Mouse (Mus musculus): Measurements from ENCODE around the gene Foxo1.

Foxo1 gene

DNA sequence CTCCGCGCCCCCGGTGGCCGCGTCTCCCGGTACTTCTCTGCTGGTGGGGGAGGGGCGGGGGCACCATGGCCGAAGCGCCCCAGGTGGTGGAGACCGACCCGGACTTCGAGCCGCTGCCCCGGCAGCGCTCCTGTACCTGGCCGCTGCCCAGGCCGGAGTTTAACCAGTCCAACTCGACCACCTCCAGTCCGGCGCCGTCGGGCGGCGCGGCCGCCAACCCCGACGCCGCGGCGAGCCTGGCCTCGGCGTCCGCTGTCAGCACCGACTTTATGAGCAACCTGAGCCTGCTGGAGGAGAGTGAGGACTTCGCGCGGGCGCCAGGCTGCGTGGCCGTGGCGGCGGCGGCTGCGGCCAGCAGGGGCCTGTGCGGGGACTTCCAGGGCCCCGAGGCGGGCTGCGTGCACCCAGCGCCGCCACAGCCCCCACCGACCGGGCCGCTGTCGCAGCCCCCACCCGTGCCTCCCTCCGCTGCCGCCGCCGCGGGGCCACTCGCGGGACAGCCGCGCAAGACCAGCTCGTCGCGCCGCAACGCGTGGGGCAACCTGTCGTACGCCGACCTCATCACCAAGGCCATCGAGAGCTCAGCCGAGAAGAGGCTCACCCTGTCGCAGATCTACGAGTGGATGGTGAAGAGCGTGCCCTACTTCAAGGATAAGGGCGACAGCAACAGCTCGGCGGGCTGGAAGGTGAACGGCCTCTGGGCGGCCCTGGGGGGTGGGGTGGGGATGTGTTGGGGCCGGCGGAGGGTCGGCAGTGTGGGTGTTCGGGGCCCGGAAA is 789 bp downstream of the Foxo1 start:
- DNase-seq (ENCODE audit: low spot score): no peak

DNA sequence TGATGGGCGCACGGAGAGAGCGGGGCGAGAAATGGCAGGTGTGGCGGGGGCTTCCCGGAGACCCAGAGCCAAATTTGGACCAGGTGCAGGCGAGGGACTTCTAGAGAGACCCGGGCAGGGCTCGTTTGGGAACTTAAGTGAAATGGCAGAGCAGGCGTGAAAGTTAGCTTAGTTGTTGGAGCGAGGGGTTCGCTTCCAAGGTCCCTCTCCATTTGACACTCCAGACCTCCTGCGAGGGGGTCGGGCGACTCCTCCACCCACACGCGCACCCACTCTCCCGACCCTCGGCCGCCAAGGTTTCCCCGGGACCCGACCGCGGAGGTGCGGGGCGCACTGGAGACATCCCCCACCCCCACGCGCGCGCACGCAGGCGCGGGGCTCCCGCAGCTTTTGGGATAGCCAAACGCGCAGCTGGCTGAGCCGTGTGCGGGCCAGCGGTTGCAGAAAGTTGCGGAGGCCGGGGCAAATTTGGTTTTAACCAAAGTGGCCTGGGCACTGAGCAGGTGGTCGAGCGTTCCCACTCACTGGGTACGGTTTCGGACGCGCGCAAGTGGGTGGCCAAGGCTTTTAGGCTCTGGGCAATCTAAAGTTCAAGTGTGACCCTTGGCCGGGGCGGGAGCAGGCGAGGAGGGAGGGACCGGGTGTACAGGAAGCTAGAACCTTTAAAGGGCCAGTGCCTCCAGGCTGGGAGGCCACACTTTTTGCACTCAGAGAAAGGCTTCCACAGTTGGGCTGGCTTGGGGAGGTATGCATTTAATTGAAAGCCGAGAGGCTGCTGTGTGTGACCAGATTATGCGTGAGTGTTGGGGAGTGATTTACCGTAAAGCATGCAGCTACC is 1.6 kb downstream of the Foxo1 start:
- DNase-seq (ENCODE audit: low spot score): no peak

GRCm38 (mm10) chr3:52270511-52270910 is 2.4 kb downstream of the Foxo1 start:
- no peak for DNase-seq (ENCODE audit: low spot score)

DNA sequence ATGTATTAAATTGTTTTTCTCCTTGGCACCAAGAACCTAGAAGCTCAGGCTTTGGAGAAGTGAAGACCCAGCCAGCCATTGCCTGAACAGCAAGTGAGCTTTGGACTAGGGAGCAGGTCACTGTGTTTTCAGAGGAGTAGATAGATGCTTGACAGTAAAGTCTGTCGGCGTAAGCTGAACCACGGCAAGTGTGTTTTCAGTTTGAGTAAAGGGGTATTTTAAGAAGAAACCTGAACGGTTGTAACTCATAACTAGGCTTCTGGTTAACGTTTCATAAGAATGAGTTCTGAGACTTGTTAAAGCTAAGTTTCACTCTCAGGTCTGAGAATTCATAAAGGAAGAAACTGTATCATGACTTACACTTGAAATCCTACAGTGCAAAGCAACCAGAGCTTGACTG is 3.2 kb downstream of the Foxo1 start:
- no peak for DNase-seq (ENCODE audit: low spot score)

DNA sequence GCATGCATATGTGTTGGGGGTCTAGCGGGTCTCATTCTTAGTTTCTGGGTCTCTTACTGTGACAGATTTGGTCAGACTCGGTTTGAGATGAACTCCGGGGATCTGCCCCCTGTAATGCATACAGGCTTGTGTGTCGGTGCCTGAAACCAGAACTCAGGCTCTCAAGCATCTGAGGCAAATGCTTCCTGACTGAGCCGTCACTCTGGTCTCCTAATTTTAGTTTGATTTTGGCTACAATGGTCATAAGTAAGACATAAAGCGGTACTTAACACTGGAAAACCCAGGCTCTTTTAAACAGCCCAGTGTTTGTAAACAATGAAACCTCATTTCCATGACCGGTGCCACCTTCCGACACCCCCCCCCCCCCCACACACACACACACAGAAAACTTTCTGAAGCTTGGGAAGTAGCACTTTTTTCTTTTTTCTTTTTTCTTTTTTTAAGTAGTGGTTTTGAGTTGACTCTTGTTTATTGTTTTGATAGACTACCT is 4.3 kb downstream of the Foxo1 start:
- no peak for DNase-seq (ENCODE audit: low spot score)

DNA sequence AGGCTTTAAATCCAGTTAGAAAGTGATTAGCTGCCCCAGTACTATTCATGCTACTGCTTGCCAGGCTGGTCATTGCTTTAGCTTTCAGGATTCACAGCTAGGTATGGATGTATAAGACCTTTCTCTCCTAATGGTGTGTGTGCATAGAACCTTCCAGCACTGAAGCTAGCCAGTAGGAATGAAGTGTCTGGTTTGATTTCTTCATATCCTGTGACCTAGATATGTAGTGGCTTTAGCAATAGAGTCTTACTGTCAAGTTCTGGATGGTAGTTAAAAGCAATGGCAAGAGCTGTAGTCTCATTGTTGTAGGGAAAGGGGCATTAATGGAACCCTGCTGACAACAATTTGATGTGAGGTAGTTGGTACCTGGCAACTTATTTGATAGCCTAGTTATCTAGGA is 6.3 kb downstream of the Foxo1 start:
- no peak for DNase-seq (ENCODE audit: low spot score)

DNA sequence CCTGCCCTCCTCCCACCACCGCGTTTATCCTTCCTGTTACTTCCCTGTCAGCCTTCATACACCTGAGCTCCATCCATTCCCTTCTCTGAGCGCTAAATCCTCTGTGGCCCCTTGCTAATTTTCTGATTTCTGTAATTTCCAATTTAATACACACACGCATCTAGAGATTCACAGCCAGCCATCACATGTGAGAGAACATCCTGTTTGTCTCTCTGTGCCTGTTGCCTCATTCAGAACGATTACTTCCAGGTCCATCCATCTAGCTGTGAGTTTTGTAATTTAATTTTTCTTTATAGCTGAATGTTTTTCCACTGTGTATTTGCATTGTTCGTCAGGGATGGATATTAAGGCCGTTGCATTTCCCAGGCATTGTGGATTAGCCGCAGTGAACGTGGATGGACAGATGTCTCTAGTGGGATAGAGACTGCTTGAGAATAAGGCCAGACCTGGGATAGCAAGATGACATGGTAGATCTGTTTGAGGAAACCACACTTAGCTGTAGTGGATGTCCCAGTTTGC is 7.0 kb downstream of the Foxo1 start:
- DNase-seq (ENCODE audit: low spot score): no peak

GRCm38 (mm10) chr3:52280681-52281080 is 12.5 kb downstream of the Foxo1 start:
- DNase-seq (ENCODE audit: low spot score): no peak

- DNase-seq (ENCODE audit: low spot score): no peak
Measured at GRCm38 (mm10) chr3:52281882-52282281, 13.7 kb downstream of the Foxo1 start.

- DNase-seq (ENCODE audit: low spot score): no peak
Measured at GRCm38 (mm10) chr3:52282369-52282768, 14.2 kb downstream of the Foxo1 start.

DNA sequence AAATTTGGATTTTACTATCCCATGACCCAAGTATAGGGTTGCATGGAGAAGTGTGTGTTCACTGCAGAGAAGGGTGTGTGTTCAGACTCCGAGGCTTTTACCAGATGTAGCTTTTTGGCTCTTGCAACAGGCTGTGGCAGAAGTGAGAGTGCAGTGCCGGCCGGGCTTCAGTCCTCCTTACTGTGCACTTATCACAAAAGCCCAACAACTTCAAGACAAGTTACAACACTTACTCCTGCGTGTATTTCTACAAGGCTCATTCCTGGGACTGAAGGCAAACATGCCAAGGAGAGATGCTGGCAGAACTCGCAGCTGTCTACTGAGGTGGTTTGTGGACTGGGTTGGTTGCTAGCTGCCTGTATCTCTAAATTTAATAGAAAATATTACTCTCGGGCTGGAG is 15.4 kb downstream of the Foxo1 start:
- DNase-seq (ENCODE audit: low spot score): no peak

DNA sequence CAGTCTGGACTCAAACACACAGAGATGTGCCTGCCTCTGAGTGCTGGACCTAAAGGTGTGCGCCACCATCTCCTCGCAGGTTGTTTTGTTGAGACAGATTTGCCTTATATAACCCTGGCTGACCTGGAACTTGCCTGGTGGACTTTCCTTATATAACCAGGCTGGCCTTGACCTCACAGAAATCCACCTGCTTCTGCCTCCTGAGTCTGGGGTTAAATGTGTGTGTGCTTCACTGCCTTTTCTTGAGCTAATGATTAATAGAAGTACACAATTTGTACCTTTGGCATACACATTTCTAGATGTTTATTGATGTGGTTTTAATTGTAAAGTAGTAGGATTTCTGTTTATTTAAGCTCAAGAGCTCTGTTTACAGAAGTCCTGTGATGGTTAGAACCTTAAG is 22.7 kb downstream of the Foxo1 start:
- DNase-seq (ENCODE audit: low spot score): no peak

DNA sequence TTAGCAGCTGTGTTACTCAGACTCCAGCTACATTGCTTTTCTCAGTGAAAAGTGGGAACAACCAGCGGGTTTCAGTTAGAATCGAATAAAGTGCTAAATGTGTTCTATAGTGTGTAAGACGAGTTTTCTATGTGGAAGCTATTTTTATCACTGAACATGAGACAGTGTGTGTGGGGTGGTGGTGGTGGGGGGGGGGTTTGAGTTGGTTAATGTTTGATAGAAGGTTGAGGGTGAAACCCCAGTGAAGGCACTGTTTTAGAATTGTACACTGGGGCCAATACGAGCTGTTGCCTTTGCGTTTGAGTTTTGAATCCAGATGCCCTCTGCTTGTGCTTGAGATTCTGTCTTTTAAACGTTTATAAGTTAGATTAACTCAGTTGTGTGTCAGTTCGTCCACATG is 24.4 kb downstream of the Foxo1 start:
- DNase-seq (ENCODE audit: low spot score): no peak

GRCm38 (mm10) chr3:52293946-52294345 is 25.8 kb downstream of the Foxo1 start:
- no peak for DNase-seq (ENCODE audit: low spot score)

DNA sequence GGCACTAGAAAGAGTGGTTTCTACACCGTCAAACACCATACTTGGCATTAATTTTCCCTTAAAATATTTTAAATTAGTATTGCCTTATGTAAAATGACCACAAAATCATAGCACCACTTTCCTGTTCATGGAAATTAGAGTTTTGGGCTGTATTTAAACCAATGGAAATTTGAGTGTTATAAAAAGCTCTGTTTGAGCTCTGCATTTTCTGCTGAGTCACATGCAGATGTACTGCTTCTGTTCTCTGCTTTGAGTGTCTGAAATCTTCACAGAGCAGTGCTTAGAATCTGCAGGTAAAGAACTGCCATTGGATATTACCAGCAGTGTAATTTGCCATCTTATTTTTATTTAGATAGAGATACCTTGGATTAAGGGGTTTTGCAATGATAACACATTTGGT is 27.6 kb downstream of the Foxo1 start:
- no peak for DNase-seq (ENCODE audit: low spot score)

DNA sequence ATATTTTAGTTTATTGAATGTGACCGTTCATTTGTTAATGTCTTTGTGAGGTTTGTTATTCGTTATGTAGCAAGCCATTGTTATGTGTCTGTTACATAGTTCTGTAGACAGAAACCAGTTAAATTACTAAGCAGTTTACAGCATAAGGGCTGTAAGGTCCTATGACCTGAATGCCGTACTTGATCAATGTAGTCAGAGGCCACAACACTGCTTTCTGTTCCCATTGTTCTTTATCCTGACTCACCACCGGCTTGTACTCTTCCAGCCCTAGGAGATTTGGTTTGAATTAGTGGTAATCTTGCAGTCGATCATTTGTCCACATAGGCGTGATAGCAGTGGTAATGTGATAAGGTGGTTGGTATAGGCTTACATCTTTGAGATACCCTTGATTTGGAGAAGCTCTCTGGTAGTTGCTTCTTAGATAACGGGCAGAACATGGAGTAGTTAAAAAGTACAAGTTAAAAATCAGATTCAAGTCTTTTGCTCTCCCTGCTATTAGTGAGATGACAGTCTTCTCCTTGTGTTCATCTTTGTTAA is 28.2 kb downstream of the Foxo1 start:
- DNase-seq (ENCODE audit: low spot score): no peak

DNA sequence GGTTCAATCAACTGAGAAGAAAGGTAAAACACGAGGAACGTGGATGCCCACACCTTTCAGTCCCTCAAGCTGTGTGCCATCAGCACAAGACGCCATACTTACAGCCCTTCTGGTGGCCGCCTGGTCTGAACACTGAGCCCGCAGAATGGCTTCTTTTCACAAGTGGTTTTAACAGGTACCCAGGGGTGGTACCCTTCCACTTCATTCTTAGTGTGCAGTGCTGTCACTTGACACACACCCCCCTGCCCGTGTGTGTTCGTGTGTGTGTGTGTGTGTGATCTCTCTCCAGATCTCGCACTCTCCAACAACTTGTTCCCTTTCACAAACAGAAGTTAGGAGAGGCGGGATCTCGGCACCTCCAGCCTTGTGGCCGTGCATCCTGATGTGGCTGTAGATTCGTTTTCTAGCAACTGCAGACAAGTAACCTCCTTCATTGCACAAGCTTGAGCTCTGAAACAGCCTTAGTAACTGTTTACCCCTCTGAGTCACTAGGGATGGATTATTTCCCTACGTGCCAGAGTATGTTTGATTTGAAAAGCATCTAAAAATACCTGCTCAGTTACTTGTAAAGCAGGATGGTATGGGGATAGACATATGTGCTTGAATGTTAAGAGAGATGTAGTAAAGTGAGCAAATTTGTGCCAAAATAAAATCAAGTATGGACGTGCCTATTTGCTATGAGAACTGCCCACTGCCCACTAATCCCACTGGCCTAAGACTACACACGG is 29.3 kb downstream of the Foxo1 start:
- no peak for DNase-seq (ENCODE audit: low spot score)

DNA sequence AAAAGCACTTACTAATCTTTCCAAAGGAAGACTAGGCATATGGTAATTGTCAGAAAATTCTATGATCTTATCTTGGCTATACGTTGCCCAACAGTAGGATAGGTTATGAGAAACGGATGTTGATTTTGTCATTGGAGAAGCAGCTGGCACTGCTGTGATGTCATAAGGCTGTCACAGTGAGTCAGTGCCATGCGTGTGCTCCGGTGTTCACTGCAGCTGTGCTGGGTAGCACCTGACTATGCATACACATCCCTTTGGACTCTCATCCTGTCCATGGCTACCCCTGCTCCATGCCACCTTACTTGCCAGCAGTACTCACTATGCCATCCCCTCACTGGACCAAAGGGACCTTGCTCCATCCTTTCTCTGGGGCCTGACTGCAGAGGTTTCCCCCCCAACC is 30.5 kb downstream of the Foxo1 start:
- DNase-seq (ENCODE audit: low spot score): no peak

- no peak for DNase-seq (ENCODE audit: low spot score)
Measured at GRCm38 (mm10) chr3:52299376-52299775, 31.2 kb downstream of the Foxo1 start.

DNA sequence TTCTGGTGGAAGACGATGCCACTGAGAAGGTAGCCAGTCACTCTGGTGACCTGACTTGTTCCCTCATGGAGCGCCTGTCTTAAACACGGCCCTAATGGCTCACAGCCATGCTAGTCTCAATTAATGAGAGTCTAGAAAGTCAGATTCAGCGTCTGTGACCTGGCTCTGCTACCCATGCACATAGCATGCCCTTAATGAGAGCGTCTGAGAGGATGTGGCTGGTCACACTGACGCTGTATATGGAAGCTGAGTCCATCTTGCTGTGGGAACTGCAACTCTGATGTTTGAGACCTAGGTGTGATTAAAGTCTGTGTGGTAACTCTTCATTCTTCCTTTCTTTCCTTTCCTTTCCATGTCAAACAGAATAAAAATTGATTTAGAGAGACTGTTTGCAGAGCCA is 32.4 kb downstream of the Foxo1 start:
- DNase-seq (ENCODE audit: low spot score): no peak

GRCm38 (mm10) chr3:52303301-52303700 is 35.2 kb downstream of the Foxo1 start:
- no peak for DNase-seq (ENCODE audit: low spot score)

All from c-Kit-positive CD71-positive TER-119-positive erythroid progenitor cells, embryonic 14.5 days (primary cell).